Mouse (Mus musculus) heart, embryonic 11.5 days (tissue): Measurements from ENCODE around the gene Pde6b. TPM values are rescaled to one million over a fixed set of nuclear protein-coding genes. Genes with fewer than 3 reads are reported as not detected.

ENCODE experiments used
- ATAC-seq: fragments of 200-750 bp; cut with Nextera tagmentation; replicated peaks from 2 replicates; pipeline ENCODE4 v1.8.0; 2017; ENCODE audit warnings: moderate library complexity; ENCODE audit not compliant: insufficient number of reproducible peaks, low FRiP score, low TSS enrichment
- H3K27ac ChIP-seq: fragments of 300-500 bp; sonication (generic); 2 replicates; pipeline ENCODE4 v1.5.1; 2014; ENCODE audit warnings: mild to moderate bottlenecking, low read depth, low read length
- H3K27me3 ChIP-seq: fragments of 300-500 bp; sonication (generic); 2 replicates; pipeline ENCODE4 v1.6.1; 2014; ENCODE audit warnings: mild to moderate bottlenecking, low read length, mixed read lengths; ENCODE audit not compliant: control insufficient read depth, insufficient read depth
- H3K36me3 ChIP-seq: fragments of 300-500 bp; sonication (generic); 2 replicates; pipeline ENCODE4 v1.6.1; 2014; ENCODE audit warnings: mild to moderate bottlenecking, low read length, moderate library complexity, mixed read lengths; ENCODE audit not compliant: control insufficient read depth, insufficient read depth
- H3K4me1 ChIP-seq: fragments of 300-500 bp; sonication (generic); 2 replicates; pipeline ENCODE4 v1.6.1; 2014; ENCODE audit warnings: low read length; ENCODE audit not compliant: control insufficient read depth, insufficient read depth
- H3K4me2 ChIP-seq: fragments of 300-500 bp; sonication (generic); 2 replicates; pipeline ENCODE4 v1.6.1; 2014; ENCODE audit warnings: mild to moderate bottlenecking, moderate library complexity
- H3K4me3 ChIP-seq: fragments of 300-500 bp; sonication (generic); 2 replicates; pipeline ENCODE4 v1.5.1; 2014; ENCODE audit warnings: low read depth, low read length
- H3K9ac ChIP-seq: fragments of 300-500 bp; sonication (generic); 2 replicates; pipeline ENCODE4 v1.6.1; 2014; ENCODE audit warnings: mild to moderate bottlenecking, low read depth, low read length, moderate library complexity
- H3K9me3 ChIP-seq: fragments of 300-500 bp; sonication (generic); replicated peaks from 2 replicates; pipeline ENCODE4 v1.6.1; 2016; ENCODE audit warnings: low read length; ENCODE audit not compliant: control insufficient read depth
- WGBS: fragments of 180-500 bp; shearing (Covaris S2); extraction: QIAGEN DNeasy Blood & Tissue Kit; methylation state at CpG from one replicate; pipeline ENCODE4 v1.1.7; 2014; ENCODE audit not compliant: insufficient replicate concordance; 5-methylcytosine and 5-hydroxymethylcytosine counted together
- polyA plus RNA-seq: library from polyadenylated mRNA; unstranded; fragments of >200 nt; fragmentation: Nextera tagmentation; extraction: Ambion mirVana; gene quantifications from 2 replicates; pipeline ENCODE4 v1.2.1, GENCODE M21; 2014

Pde6b gene
- 0.30 TPM in 1 of 2 replicates, not detected in the other for polyA plus RNA-seq

DNA sequence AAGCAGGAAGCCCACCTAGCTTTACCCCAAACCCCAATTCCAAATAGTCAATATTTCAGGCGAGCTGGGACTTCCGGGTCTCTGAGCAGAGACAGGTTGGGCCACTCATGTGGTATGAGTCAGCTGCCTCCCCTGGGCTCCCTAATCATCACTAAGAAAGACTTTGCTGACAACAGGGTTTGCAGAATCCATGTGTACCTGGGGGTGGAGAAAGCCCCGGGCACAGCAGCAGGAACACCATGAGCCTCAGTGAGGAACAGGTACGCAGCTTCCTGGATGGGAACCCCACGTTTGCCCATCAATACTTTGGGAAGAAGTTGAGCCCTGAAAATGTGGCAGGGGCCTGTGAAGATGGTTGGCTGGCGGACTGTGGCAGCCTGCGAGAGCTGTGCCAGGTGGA, at the start of gene Pde6b:
Gene Pde6b (plus strand): TSS at position 191 of the 400 bp plus-strand sequence.
- Histone ChIP-seq H3K4me3 (no peak within 1 kb of the TSS), H3K4me1 (no peaks in the 10 kb centered on the region), H3K9me3 (no peaks in the 10 kb centered on the region), H3K36me3 (no peaks in the 10 kb centered on the region), H3K27me3 (peaks cover 8% of the 10 kb centered on the region; the same call in 1 of the 2 replicates), H3K4me2 (no peak within 1 kb of the TSS), H3K9ac (no peak within 1 kb of the TSS), H3K27ac (no peak within 1 kb of the TSS)
- ATAC-seq = no peak
- 67% methylated on average over 7 of the region's 7 CpGs for WGBS

- Histone ChIP-seq H3K9ac (no peak overlapping the region), H3K4me2 (no peak overlapping the region), H3K4me3 (no peak overlapping the region), H3K27ac (no peak overlapping the region), H3K9me3 (no peaks in the 10 kb centered on the region), H3K4me1 (no peaks in the 10 kb centered on the region), H3K36me3 (peaks cover 9% of the 10 kb centered on the region; the same call in 1 of the 2 replicates), H3K27me3 (no peaks in the 10 kb centered on the region)
- ATAC-seq = no peak
- 85% methylated on average over 4 of the region's 4 CpGs for WGBS
Observed at GRCm38 (mm10) chr5:108343680-108344170, 44.5 kb upstream of the Pde6b start.

- H3K27me3 ChIP-seq = no peaks in the 10 kb centered on the region
- H3K36me3 ChIP-seq = peaks cover 11% of the 10 kb centered on the region; the same call in 1 of the 2 replicates
- WGBS = 78% methylated on average over 10 of the region's 10 CpGs
- no peak overlapping the region for H3K27ac ChIP-seq
- no peak overlapping the region for H3K4me2 ChIP-seq
- no peak for ATAC-seq
- no peak overlapping the region for H3K4me3 ChIP-seq
- no peaks in the 10 kb centered on the region for H3K9me3 ChIP-seq
- H3K9ac ChIP-seq = no peak overlapping the region
- no peaks in the 10 kb centered on the region for H3K4me1 ChIP-seq
Observed at GRCm38 (mm10) chr5:108345313-108346071, 42.7 kb upstream of the Pde6b start.

DNA sequence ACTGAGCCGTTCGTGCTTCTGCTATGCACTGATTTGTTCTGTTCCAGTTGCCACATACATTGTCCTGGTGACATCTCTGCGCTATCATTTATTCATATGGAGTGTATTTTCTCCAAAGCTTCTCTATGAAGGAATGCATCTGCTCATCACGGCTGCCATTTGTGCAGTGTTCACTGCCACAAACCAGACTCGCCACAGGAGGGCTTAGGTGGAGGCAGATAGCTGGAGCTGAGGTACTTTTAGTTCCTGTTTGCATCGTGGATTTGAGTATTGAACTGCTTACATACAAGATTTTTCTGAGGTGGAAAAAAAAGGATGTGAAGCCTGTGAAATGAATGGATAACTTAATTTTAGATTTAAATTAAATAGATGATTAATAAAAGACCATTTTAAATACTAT, 40.3 kb upstream of the Pde6b start:
- peaks cover 15% of the 10 kb centered on the region; the same call in 1 of the 2 replicates for H3K36me3 ChIP-seq
- no peak overlapping the region for H3K4me3 ChIP-seq
- no peak overlapping the region for H3K9ac ChIP-seq
- H3K27me3 ChIP-seq = no peaks in the 10 kb centered on the region
- no peak overlapping the region for H3K4me2 ChIP-seq
- WGBS = 81% methylated on average over 6 of the region's 6 CpGs
- H3K27ac ChIP-seq = no peak overlapping the region
- no peak for ATAC-seq
- no peaks in the 10 kb centered on the region for H3K9me3 ChIP-seq
- H3K4me1 ChIP-seq = no peaks in the 10 kb centered on the region

DNA sequence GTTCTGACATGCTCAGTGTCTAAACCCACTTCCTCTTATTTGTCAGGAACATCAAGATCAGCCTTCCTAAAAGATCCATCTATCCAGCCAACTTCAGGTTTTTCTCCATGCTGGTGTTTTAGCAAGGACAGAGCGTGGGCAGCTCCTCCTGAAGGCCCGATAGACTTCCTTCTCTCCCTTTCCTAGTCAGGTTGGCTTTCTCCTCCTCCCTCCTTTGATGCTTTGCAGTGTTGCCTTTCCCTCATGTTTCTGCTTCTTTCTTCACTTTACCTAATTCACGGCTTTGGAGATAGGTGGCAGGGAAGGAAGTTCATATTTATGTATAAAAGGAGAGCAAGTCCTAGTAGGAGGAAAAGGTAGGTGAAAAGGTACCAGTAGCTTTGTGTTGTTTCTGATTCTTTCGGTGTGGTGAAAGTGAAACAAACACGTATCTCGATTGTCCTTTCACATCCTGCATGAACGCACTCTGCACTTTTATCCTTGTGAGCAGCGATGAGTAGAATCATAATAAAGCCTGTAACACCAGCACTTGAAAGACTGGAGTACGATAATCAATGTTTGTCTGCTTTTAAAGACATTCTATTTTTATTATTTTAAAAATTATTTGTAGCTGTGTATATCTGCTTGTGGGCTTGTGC, 38.6 kb upstream of the Pde6b start:
- ATAC-seq = no peak
- Histone ChIP-seq H3K4me3 (no peak overlapping the region), H3K4me2 (no peak overlapping the region), H3K9ac (no peak overlapping the region), H3K9me3 (no peaks in the 10 kb centered on the region), H3K36me3 (peaks cover 12% of the 10 kb centered on the region; the same call in 1 of the 2 replicates), H3K4me1 (no peaks in the 10 kb centered on the region), H3K27me3 (no peaks in the 10 kb centered on the region), H3K27ac (no peak overlapping the region)
- WGBS = 87% methylated on average over 9 of the region's 9 CpGs

DNA sequence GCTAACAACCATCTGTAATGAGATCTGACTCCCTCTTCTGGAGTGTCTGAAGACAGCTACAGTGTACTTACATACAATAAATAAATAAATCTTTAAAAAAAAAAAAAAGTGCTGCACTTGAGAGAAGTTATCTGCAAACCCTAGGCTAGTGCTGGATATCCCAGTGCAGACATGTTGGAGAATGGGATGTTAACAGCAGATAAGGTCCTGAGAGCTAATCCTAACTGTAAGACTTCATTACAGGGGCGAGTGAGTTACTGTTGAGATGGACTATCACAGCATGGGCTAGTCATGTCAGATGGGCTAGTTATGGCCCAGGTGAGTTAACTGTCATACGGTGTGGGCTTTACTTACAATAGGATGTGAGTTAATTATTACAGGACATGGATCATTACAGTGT, 34.1 kb upstream of the Pde6b start:
- Histone ChIP-seq H3K36me3 (peaks cover 8% of the 10 kb centered on the region; the same call in 1 of the 2 replicates), H3K9ac (no peak overlapping the region), H3K27me3 (no peaks in the 10 kb centered on the region), H3K4me3 (no peak overlapping the region), H3K9me3 (no peaks in the 10 kb centered on the region), H3K27ac (no peak overlapping the region), H3K4me2 (no peak overlapping the region), H3K4me1 (no peaks in the 10 kb centered on the region)
- ATAC-seq = no peak
- 71% methylated on average over 2 of the region's 2 CpGs for WGBS

DNA sequence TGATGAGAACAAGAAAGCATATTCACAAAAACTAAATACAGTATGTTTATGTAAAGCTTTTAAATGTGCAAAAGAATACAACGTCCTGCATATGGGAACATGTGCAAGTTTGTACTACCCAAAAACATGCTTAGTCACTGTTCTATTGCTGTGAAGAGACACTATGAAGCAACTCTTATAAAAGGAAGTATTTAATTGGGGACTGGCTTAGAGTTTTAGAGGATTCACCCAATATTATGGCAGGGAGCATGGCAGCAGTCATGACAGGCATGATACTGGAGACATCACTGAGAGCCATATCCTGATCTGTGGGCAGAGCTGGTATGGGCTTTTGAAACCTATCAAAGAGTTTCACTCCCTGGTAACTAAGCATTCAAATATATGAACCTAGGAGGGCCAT, 30.3 kb upstream of the Pde6b start:
- ATAC-seq = no peak
- no peak overlapping the region for H3K4me2 ChIP-seq
- no peaks in the 10 kb centered on the region for H3K4me1 ChIP-seq
- 86% methylated on average over 1 of the region's 1 CpGs for whole genome bisulfite sequencing
- H3K36me3 ChIP-seq = no peaks in the 10 kb centered on the region
- H3K27ac ChIP-seq = no peak overlapping the region
- no peak overlapping the region for H3K9ac ChIP-seq
- H3K27me3 ChIP-seq = peaks cover 4% of the 10 kb centered on the region
- no peaks in the 10 kb centered on the region for H3K9me3 ChIP-seq
- H3K4me3 ChIP-seq = no peak overlapping the region

GRCm38 (mm10) chr5:108359491-108359890, 28.7 kb upstream of the Pde6b start:
- H3K9me3 ChIP-seq = no peaks in the 10 kb centered on the region
- WGBS = 81% methylated on average over 9 of the region's 9 CpGs
- no peak overlapping the region for H3K9ac ChIP-seq
- peaks cover 14% of the 10 kb centered on the region for H3K27me3 ChIP-seq
- no peak overlapping the region for H3K27ac ChIP-seq
- H3K4me2 ChIP-seq = no peak overlapping the region
- ATAC-seq = no peak
- no peak overlapping the region for H3K4me3 ChIP-seq
- no peaks in the 10 kb centered on the region for H3K4me1 ChIP-seq
- H3K36me3 ChIP-seq = no peaks in the 10 kb centered on the region
